Mouse (Mus musculus) ES-Bruce4 (cell line): ENCODE data around the gene Vti1b. TPM values are rescaled to one million over a fixed set of nuclear protein-coding genes. Genes with fewer than 3 reads are reported as not detected.

Experiments used
- H3K27ac ChIP-seq: 2 replicates; pipeline ENCODE4 v1.5.1; 2012; ENCODE audit warnings: low read length, inconsistent platforms; ENCODE audit not compliant: insufficient read depth
- H3K27me3 ChIP-seq: 2 replicates; pipeline ENCODE4 v1.6.1; 2012; ENCODE audit warnings: mild to moderate bottlenecking, low read length, inconsistent platforms; ENCODE audit not compliant: control insufficient read depth, poor library complexity, insufficient read depth, severe bottlenecking
- H3K36me3 ChIP-seq: 2 replicates; pipeline ENCODE4 v1.6.1; 2012; ENCODE audit warnings: inconsistent platforms, mild to moderate bottlenecking, low read length, moderate library complexity; ENCODE audit not compliant: control insufficient read depth, poor library complexity, insufficient read depth, severe bottlenecking
- H3K4me1 ChIP-seq: one replicate; pipeline ENCODE4 v1.8.1; 2011; ENCODE audit warnings: low read length; ENCODE audit not compliant: control insufficient read depth, insufficient read depth
- H3K4me3 ChIP-seq: 2 replicates; pipeline ENCODE4 v1.5.1; 2011; ENCODE audit warnings: low read depth, mild to moderate bottlenecking, low read length
- H3K9ac ChIP-seq: 2 replicates; pipeline ENCODE4 v1.6.1; 2012; ENCODE audit warnings: low read depth, mild to moderate bottlenecking, inconsistent platforms; ENCODE audit not compliant: poor library complexity, severe bottlenecking
- H3K9me3 ChIP-seq: replicated peaks from 2 replicates; pipeline ENCODE4 v1.6.1; 2012; ENCODE audit warnings: mild to moderate bottlenecking, low read length, inconsistent platforms; ENCODE audit not compliant: control insufficient read depth, poor library complexity, insufficient read depth, severe bottlenecking
- CTCF ChIP-seq: IDR thresholded peaks from one replicate; pipeline ENCODE4 v1.8.1; 2011; ENCODE audit warnings: low read depth, low read length
- EP300 ChIP-seq: IDR thresholded peaks from 2 replicates; pipeline ENCODE4 v1.6.1; 2011; ENCODE audit warnings: low read depth, low read length; ENCODE audit not compliant: insufficient read depth
- POLR2A ChIP-seq: IDR thresholded peaks from one replicate; pipeline ENCODE4 v1.8.1; 2011; ENCODE audit warnings: low read length; ENCODE audit not compliant: insufficient read depth
- polyA plus RNA-seq: library from polyadenylated mRNA; stranded (reverse); fragments of >200 nt; gene quantifications from 2 replicates; pipeline ENCODE4 v1.2.4, GENCODE M21; 2011; ENCODE audit warnings: low read depth; ENCODE audit not compliant: missing spikeins, insufficient read depth, insufficient read length

The Vti1b gene
- polyA plus RNA-seq, 1 experiment: 58.9 TPM

DNA sequence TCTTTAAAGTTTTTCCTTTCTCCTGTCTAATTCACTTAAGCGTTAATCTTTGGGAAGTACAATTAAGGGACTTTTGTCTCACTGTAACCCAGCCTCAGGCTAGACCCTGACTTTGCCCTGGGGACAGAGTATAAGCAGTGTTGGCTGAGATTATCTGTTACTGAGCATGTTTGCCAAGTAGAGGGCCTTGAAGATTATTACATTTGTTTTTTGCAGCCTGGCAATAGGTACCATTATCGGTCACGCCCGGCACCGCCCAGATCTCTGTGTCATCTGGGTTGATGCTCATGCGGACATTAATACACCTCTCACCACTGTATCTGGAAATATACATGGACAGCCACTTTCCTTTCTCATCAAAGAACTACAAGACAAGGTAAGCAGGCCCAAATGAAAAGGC lies 22.8 kb downstream of the Vti1b start:
- no peaks in the 10 kb centered on the region for H3K27me3 ChIP-seq
- no peaks in the 10 kb centered on the region for H3K4me1 ChIP-seq
- H3K9me3 ChIP-seq: no peaks in the 10 kb centered on the region
- no peak for TF ChIP-seq POLR2A
- H3K27ac ChIP-seq: no peak overlapping the region
- no peak overlapping the region for H3K4me3 ChIP-seq
- H3K36me3 ChIP-seq: no peaks in the 10 kb centered on the region
- no peak overlapping the region for H3K9ac ChIP-seq

DNA sequence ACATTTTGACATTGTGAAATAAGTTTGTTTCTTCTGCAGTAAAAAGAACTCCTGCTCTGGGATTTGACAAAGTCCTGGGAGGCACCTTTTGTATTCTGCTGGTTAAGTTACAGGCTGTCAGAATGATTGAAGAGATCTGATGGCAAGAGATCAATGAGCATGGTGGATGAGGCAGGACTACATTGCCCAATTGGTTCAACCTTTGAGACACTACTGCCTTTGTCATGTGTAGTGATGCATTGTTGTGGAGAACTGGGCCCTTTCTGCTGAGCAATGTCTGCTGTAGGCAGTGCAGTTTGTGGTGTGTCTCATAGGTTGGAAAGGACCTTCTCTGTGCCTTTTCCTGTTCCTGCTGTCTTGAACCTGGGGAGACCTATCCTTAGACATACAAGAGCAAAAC lies 31.1 kb downstream of the Vti1b start:
- Histone ChIP-seq H3K9ac (no peak overlapping the region), H3K27me3 (no peaks in the 10 kb centered on the region), H3K27ac (no peak overlapping the region), H3K9me3 (no peaks in the 10 kb centered on the region), H3K4me3 (no peak overlapping the region), H3K36me3 (no peaks in the 10 kb centered on the region), H3K4me1 (no peaks in the 10 kb centered on the region)
- no peak for TF ChIP-seq EP300

- H3K4me1 ChIP-seq: no peaks in the 10 kb centered on the region
- H3K27ac ChIP-seq: no peak overlapping the region
- no peaks in the 10 kb centered on the region for H3K27me3 ChIP-seq
- no peak overlapping the region for H3K4me3 ChIP-seq
- TF ChIP-seq EP300: no peak
- TF ChIP-seq CTCF: no peak
- TF ChIP-seq POLR2A: no peak
- H3K36me3 ChIP-seq: no peaks in the 10 kb centered on the region
- no peak overlapping the region for H3K9ac ChIP-seq
- H3K9me3 ChIP-seq: no peaks in the 10 kb centered on the region
These were observed 31.7 kb downstream of the Vti1b start for GRCm38 (mm10) chr12:79140811-79141210.

DNA sequence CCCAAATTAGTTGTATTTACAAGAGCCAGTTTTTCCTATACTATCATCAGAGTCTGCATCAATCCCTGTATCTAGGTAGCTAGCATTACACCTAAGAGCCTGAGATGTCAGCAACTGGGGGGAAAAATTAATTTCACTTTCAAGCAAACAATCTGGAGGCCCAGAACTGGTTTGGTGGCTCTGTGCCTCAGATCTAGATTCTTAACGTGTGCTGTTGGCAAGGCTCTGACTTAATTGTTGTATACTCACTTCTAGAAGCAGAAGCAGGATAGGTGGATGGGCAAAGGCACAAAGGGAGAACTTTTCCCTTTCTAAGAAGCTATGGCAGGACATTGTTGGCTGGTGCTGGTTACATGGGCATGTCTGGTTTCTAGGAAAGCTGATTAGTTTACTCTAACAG lies 33.0 kb downstream of the Vti1b start:
- Histone ChIP-seq H3K4me1 (no peaks in the 10 kb centered on the region), H3K36me3 (no peaks in the 10 kb centered on the region), H3K27ac (no peak overlapping the region), H3K4me3 (no peak overlapping the region), H3K9ac (no peak overlapping the region), H3K27me3 (no peaks in the 10 kb centered on the region), H3K9me3 (no peaks in the 10 kb centered on the region)
- no peak for TF ChIP-seq CTCF
- no peak for TF ChIP-seq EP300
- TF ChIP-seq POLR2A: no peak

DNA sequence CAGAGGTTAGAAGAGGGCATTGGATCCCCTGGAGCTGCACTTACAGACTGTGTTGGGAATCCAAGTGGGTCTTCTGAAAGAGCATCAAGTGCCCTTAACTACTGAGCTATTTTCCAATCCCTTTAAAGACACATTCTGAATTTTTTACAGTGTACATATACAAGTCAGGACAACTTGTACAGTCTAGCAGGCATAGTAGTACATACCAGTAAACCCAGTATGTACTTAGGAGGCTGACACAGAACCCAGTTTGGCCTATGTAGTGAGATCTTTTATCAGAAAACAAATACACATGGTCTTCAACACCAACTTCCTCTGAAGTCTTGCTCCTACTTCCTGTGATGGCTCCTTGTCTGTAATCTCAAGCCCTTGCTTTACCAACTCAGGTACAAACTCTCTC lies 33.5 kb downstream of the Vti1b start:
- Histone ChIP-seq H3K9ac (no peak overlapping the region), H3K4me3 (no peak overlapping the region), H3K4me1 (no peaks in the 10 kb centered on the region), H3K36me3 (no peaks in the 10 kb centered on the region), H3K9me3 (no peaks in the 10 kb centered on the region), H3K27ac (no peak overlapping the region), H3K27me3 (no peaks in the 10 kb centered on the region)
- no peak for TF ChIP-seq CTCF
- TF ChIP-seq EP300: no peak
- TF ChIP-seq POLR2A: no peak

- TF ChIP-seq CTCF (no peak), EP300 (no peak), POLR2A (no peak)
- H3K27me3 ChIP-seq: peaks cover 9% of the 10 kb centered on the region
These were observed 35.5 kb downstream of the Vti1b start for GRCm38 (mm10) chr12:79136949-79137348.

More at GRCm38 (mm10) chr12:79136949-79137348, 35.5 kb downstream of the Vti1b start:
- no peaks in the 10 kb centered on the region for H3K9me3 ChIP-seq
- H3K27ac ChIP-seq: no peak overlapping the region
- no peak overlapping the region for H3K4me3 ChIP-seq
- no peak overlapping the region for H3K9ac ChIP-seq
- no peaks in the 10 kb centered on the region for H3K4me1 ChIP-seq
- H3K36me3 ChIP-seq: no peaks in the 10 kb centered on the region
